Mouse (Mus musculus): ENCODE measurements around the gene Inpp5e. TPM values are rescaled to one million over a fixed set of nuclear protein-coding genes. Genes with fewer than 3 reads are reported as not detected.
A peak's percentile ranks its signal among the peaks of the same experiment; 100 is the strongest.

The Inpp5e gene
- polyA plus RNA-seq, 2 experiments: 4.1 to 6.9 TPM

DNA sequence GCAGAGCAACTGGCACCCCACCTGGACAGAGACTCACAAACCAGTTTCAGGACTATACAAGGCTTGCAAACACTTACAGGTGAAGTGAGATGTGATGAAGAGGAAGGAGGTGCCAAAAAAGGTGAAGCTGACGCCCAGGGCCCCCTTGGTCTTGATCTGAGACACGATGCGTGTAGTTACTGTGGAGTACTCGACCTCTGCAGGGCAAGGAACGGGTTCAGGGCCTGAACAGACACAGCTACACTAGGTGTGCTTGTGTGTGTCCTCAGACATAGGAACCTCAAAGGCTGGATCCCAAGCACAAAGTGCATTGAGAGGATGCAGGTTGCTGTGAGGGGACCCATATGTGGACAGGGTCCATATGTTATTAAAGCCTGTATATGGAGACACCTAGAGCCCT, 8.7 kb downstream of the Inpp5e start:
- no peak for TF ChIP-seq CTCF (IDR thresholded peaks at IDR 0.05; ENCODE audit: low read depth)
- TF ChIP-seq EP300 (IDR thresholded peaks at IDR 0.05; ENCODE audit: low read depth): no peak
- H3K9ac ChIP-seq (replicated peaks): no peak overlapping the region
- no peaks in the 10 kb centered on the region for H3K27me3 ChIP-seq (ENCODE audit: control insufficient read depth, insufficient read depth, low read length)
- peaks cover 2 to 10% of the 10 kb centered on the region in 2 experiments; a peak in 2 of 4 replicates for H3K4me1 ChIP-seq (replicated peaks; ENCODE audit: control insufficient read depth in 2 of 2, insufficient read depth in 2 of 2, low read length in 1 of 2)
- no peaks in the 10 kb centered on the region for H3K9me3 ChIP-seq (ENCODE audit: control insufficient read depth, low read length)
- peaks cover 39% of the 10 kb centered on the region for H3K36me3 ChIP-seq (replicated peaks; ENCODE audit: control insufficient read depth, insufficient read depth, low read depth)
- H3K4me3 ChIP-seq (ENCODE audit: insufficient read depth in 1 of 2, low read depth in 2 of 2, low read length in 2 of 2): no peak overlapping the region
- DNase-seq (ENCODE audit: low read depth in 3 of 3, low spot score in 3 of 3): no peak
- no peak overlapping the region for H3K4me2 ChIP-seq (ENCODE audit: low read depth)
- WGBS (ENCODE audit: insufficient replicate concordance): 72% methylated on average over 5 of the region's 5 CpGs
- no peak overlapping the region for H3K27ac ChIP-seq
- no peak for ATAC-seq (ENCODE audit: insufficient read depth)

DNA sequence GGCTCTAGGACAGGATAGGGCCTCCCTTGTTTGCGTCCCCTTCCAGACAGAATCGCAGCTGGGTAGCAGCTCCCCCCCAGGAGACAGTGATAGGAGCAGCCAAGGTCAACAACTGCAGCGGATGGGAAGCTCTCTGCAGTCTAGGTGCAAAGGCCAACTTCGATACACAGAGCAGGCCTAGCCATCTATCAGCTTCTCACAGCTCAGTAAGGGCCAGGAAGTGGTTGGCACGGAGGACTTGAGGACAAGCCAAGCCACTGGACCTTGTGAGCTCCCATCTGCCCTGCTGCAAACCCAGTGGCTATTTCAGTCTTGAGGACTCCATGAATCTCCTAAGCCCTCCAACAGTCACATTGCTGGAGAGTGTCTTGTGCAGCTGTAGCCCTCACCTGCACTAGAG, 9.4 kb downstream of the Inpp5e start:
- H3K36me3 ChIP-seq (replicated peaks; ENCODE audit: control insufficient read depth, insufficient read depth, low read depth): peaks cover 45% of the 10 kb centered on the region
- WGBS (ENCODE audit: insufficient replicate concordance): 64% methylated on average over 5 of the region's 5 CpGs
- H3K4me1 ChIP-seq (replicated peaks; ENCODE audit: control insufficient read depth in 2 of 2, insufficient read depth in 2 of 2, low read length in 1 of 2): peaks cover 2 to 10% of the 10 kb centered on the region in 2 experiments; a peak in 2 of 4 replicates
- no peak overlapping the region for H3K27ac ChIP-seq
- no peaks in the 10 kb centered on the region for H3K9me3 ChIP-seq (ENCODE audit: control insufficient read depth, low read length)
- ATAC-seq (ENCODE audit: insufficient read depth) (peak; percentile 36; the same call in 1 of the 2 replicates), DNase-seq (ENCODE audit: low read depth in 3 of 3, low spot score in 3 of 3) (no peak)
- no peak overlapping the region for H3K9ac ChIP-seq (replicated peaks)
- H3K27me3 ChIP-seq (ENCODE audit: control insufficient read depth, insufficient read depth, low read length): no peaks in the 10 kb centered on the region
- TF ChIP-seq EP300 (IDR thresholded peaks at IDR 0.05; ENCODE audit: low read depth) (no peak), CTCF (IDR thresholded peaks at IDR 0.05; ENCODE audit: low read depth) (no peak)
- no peak overlapping the region for H3K4me2 ChIP-seq (ENCODE audit: low read depth)
- no peak overlapping the region for H3K4me3 ChIP-seq (ENCODE audit: insufficient read depth in 1 of 2, low read depth in 2 of 2, low read length in 2 of 2)

DNA sequence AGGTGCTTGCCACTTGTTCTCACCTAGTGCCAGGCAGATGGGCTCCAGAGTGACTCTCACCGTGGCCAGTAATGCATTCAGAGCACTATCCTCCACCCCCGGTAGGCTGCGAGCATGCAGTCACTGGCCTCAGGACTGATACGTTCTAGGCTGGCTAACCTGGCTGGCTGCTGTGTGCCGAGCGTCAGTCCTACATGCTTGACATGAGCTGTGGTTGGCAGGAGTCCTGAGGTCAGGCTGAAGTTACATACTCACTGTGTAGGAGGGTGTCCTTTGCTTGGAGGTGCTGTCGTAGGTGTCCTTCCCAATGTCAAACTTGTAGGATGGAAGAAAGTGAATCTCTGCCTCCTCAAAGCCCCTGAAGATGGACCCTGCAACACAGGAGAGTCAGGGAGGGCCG, 10.0 kb downstream of the Inpp5e start:
- H3K36me3 ChIP-seq (replicated peaks; ENCODE audit: control insufficient read depth, insufficient read depth, low read depth): peaks cover 52% of the 10 kb centered on the region
- TF ChIP-seq CTCF (IDR thresholded peaks at IDR 0.05; ENCODE audit: low read depth) (no peak), EP300 (IDR thresholded peaks at IDR 0.05; ENCODE audit: low read depth) (no peak)

DNA sequence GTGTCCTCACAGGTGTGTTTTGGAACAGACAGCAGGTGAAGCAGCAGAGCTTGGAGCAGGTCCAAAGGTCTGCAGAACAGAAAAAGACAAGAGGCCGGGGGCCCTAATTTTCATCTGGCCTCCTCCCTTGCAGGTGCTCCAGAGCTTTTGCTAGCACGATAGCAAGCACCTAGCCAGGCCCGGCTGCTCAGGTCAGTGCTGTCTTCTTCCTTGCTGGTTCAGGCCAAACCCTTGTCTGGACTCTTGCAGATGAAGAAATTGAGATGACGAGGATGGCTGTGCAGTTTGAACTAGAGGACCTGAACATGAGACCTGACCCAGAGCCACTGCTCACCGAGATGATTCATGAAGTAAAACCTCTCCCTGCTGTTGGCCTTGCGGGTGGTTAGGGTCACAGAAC, 17.4 kb downstream of the Inpp5e start:
- DNase-seq (ENCODE audit: low read depth in 3 of 3, low spot score in 3 of 3) (no peak), ATAC-seq (ENCODE audit: insufficient read depth) (no peak)
- H3K4me3 ChIP-seq (ENCODE audit: insufficient read depth in 1 of 2, low read depth in 2 of 2, low read length in 2 of 2): no peak overlapping the region
- no peaks in the 10 kb centered on the region for H3K9me3 ChIP-seq (ENCODE audit: control insufficient read depth, low read length)
- WGBS (ENCODE audit: insufficient replicate concordance): 80% methylated on average over 6 of the region's 6 CpGs
- no peaks in the 10 kb centered on the region for H3K27me3 ChIP-seq (ENCODE audit: control insufficient read depth, insufficient read depth, low read length)
- TF ChIP-seq EP300 (IDR thresholded peaks at IDR 0.05; ENCODE audit: low read depth) (no peak), CTCF (IDR thresholded peaks at IDR 0.05; ENCODE audit: low read depth) (no peak)
- no peak overlapping the region for H3K4me2 ChIP-seq (ENCODE audit: low read depth)
- peaks cover 3 to 5% of the 10 kb centered on the region in 2 experiments; a peak in 2 of 4 replicates for H3K4me1 ChIP-seq (replicated peaks; ENCODE audit: control insufficient read depth in 2 of 2, insufficient read depth in 2 of 2, low read length in 1 of 2)
- no peak overlapping the region for H3K9ac ChIP-seq (replicated peaks)
- H3K27ac ChIP-seq: no peak overlapping the region
- peaks cover 67% of the 10 kb centered on the region for H3K36me3 ChIP-seq (replicated peaks; ENCODE audit: control insufficient read depth, insufficient read depth, low read depth)

More for the DNA sequence above, 10.0 kb downstream of the Inpp5e start:
- H3K4me1 ChIP-seq (replicated peaks; ENCODE audit: control insufficient read depth in 2 of 2, insufficient read depth in 2 of 2, low read length in 1 of 2): peaks cover 2 to 10% of the 10 kb centered on the region in 2 experiments; a peak in 2 of 4 replicates
- no peak overlapping the region for H3K27ac ChIP-seq
- DNase-seq (ENCODE audit: low read depth in 3 of 3, low spot score in 3 of 3) (no peak), ATAC-seq (ENCODE audit: insufficient read depth) (no peak)
- no peaks in the 10 kb centered on the region for H3K27me3 ChIP-seq (ENCODE audit: control insufficient read depth, insufficient read depth, low read length)
- H3K9me3 ChIP-seq (ENCODE audit: control insufficient read depth, low read length): no peaks in the 10 kb centered on the region
- 77% methylated on average over 8 of the region's 8 CpGs for WGBS (ENCODE audit: insufficient replicate concordance)
- no peak overlapping the region for H3K9ac ChIP-seq (replicated peaks)
- H3K4me2 ChIP-seq (ENCODE audit: low read depth): no peak overlapping the region
- H3K4me3 ChIP-seq (ENCODE audit: insufficient read depth in 1 of 2, low read depth in 2 of 2, low read length in 2 of 2): no peak overlapping the region

DNA sequence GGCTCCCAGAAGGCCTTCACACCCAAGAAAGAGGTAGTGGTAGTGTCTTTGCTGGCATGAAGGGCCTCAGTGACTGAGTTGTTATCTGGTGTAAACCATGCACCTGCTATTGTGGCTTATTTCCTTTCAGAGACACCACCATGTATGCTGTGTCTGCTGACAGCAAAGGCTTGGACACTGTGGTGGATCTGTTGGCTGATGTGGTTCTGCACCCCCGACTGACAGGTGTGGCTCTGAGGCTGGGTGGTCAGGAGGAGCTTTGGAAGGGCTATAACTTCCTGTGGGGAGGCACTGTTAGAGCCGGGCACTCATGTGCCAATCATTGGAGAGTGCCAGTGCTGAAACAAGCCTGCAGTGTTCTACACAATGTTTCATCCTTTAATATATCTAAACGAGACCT, 18.0 kb downstream of the Inpp5e start:
- ATAC-seq (ENCODE audit: insufficient read depth): no peak
- Histone ChIP-seq H3K4me1 (replicated peaks; ENCODE audit: control insufficient read depth in 2 of 2, insufficient read depth in 2 of 2, low read length in 1 of 2) (peaks cover 3 to 5% of the 10 kb centered on the region in 2 experiments; a peak in 2 of 4 replicates), H3K9me3 (ENCODE audit: control insufficient read depth, low read length) (no peaks in the 10 kb centered on the region), H3K36me3 (replicated peaks; ENCODE audit: control insufficient read depth, insufficient read depth, low read depth) (peaks cover 66% of the 10 kb centered on the region), H3K27me3 (ENCODE audit: control insufficient read depth, insufficient read depth, low read length) (no peaks in the 10 kb centered on the region), H3K9ac (replicated peaks) (no peak overlapping the region), H3K4me2 (ENCODE audit: low read depth) (peak overlapping the region; percentile 13), H3K4me3 (ENCODE audit: insufficient read depth in 1 of 2, low read depth in 2 of 2, low read length in 2 of 2) (no peak overlapping the region), H3K27ac (no peak overlapping the region)
- TF ChIP-seq EP300 (IDR thresholded peaks at IDR 0.05; ENCODE audit: low read depth): no peak
- TF ChIP-seq CTCF (IDR thresholded peaks at IDR 0.05; ENCODE audit: low read depth): no peak
- no peak for DNase-seq (ENCODE audit: low read depth in 3 of 3, low spot score in 3 of 3)
- 55% methylated on average over 3 of the region's 3 CpGs for WGBS (ENCODE audit: insufficient replicate concordance)

Measured in liver, embryonic 14.5 days (tissue).